Mouse (Mus musculus) embryonic fibroblast, embryonic 13.5 days (primary cell): ENCODE measurements around the gene Sufu.

ENCODE experiments used
- CTCF ChIP-seq: IDR thresholded peaks from 2 replicates; pipeline ENCODE4 v1.5.1; 2011; ENCODE audit warnings: mild to moderate bottlenecking, control low read depth, low read length, moderate library complexity, borderline replicate concordance; ENCODE audit not compliant: insufficient read depth
- POLR2A ChIP-seq: IDR thresholded peaks from 2 replicates; pipeline ENCODE4 v1.6.1; 2011; ENCODE audit warnings: low read depth, mild to moderate bottlenecking, control low read depth, low read length, moderate library complexity

DNA sequence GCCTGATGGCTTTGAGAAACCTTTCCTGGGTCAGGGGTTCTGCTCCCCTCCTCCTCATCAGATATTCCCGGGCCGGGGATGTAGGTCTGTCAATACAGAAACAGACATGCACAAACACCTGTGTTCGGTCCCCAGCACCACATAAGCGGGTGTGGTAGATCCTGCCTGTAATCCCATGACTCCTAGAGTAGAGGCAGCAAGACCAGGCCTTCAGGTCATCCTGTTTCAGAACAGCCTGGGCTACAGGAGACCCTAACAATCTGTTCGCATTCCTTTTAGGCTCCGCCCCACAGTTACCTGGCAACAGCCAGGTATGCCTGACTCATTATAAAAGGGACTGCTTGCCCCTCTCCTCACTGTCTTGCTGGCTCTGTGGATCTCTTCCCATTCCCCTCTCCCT is 47.1 kb upstream of the Sufu start:
- TF ChIP-seq POLR2A (no peak), CTCF (no peak)
